Mouse (Mus musculus) stomach, postnatal 0 days (tissue): ENCODE data around the gene Comtd1. TPM values are rescaled to one million over a fixed set of nuclear protein-coding genes. Genes with fewer than 3 reads are reported as not detected.

Experiments used
- ATAC-seq: fragments of 200-750 bp; cut with Nextera tagmentation; 2 replicates; pipeline ENCODE4 v1.8.0; 2017; ENCODE audit not compliant: low FRiP score, low TSS enrichment
- DNase-seq: peaks from one replicate; pipeline ENCODE4 v3.0.0-alpha.2; 2016; ENCODE audit warnings: low spot score
- H3K27ac ChIP-seq: fragments of 300-500 bp; sonication (generic); replicated peaks from 2 replicates; pipeline ENCODE4 v1.5.1; 2014; ENCODE audit warnings: mild to moderate bottlenecking, control low read depth
- H3K27me3 ChIP-seq: fragments of 300-500 bp; sonication (generic); 2 replicates; pipeline ENCODE4 v1.6.1; 2014; ENCODE audit warnings: low read length; ENCODE audit not compliant: control insufficient read depth, insufficient read depth
- H3K36me3 ChIP-seq: fragments of 300-500 bp; sonication (generic); 2 replicates; pipeline ENCODE4 v1.6.1; 2014; ENCODE audit warnings: low read length, mixed read lengths; ENCODE audit not compliant: control insufficient read depth, insufficient read depth
- H3K4me1 ChIP-seq: fragments of 300-500 bp; sonication (generic); replicated peaks from 2 replicates; pipeline ENCODE4 v1.6.1; 2014; ENCODE audit warnings: antibody characterized with exemption; ENCODE audit not compliant: control insufficient read depth, insufficient read depth
- H3K4me2 ChIP-seq: fragments of 300-500 bp; sonication (generic); replicated peaks from 2 replicates; pipeline ENCODE4 v1.6.1; 2014; ENCODE audit warnings: low read depth, mild to moderate bottlenecking, control low read depth, moderate library complexity
- H3K4me3 ChIP-seq: fragments of 300-500 bp; sonication (generic); 2 replicates; pipeline ENCODE4 v1.5.1; 2014; ENCODE audit warnings: low read depth, low read length, control low read depth
- H3K9ac ChIP-seq: fragments of 300-500 bp; sonication (generic); 2 replicates; pipeline ENCODE4 v1.6.1; 2014; ENCODE audit warnings: mild to moderate bottlenecking, low read length, control low read depth, mixed read lengths
- H3K9me3 ChIP-seq: fragments of 300-500 bp; sonication (generic); 2 replicates; pipeline ENCODE4 v1.6.1; 2016; ENCODE audit warnings: low read length; ENCODE audit not compliant: control insufficient read depth
- CTCF ChIP-seq: IDR thresholded peaks from 2 replicates; pipeline ENCODE4 v1.5.1; 2016; ENCODE audit warnings: antibody characterized with exemption, low read depth, mild to moderate bottlenecking, moderate library complexity
- EP300 ChIP-seq: optimal IDR thresholded peaks from 2 replicates; pipeline ENCODE3; 2016; ENCODE audit warnings: antibody characterized with exemption
- WGBS: fragments of 180-500 bp; shearing (Covaris S2); extraction: QIAGEN DNeasy Blood & Tissue Kit; methylation state at CpG from one replicate; pipeline ENCODE4 v1.1.7; 2014; 5-methylcytosine and 5-hydroxymethylcytosine counted together
- polyA plus RNA-seq: library from polyadenylated mRNA; unstranded; fragments of >200 nt; fragmentation: Nextera tagmentation; extraction: Ambion mirVana; gene quantifications from 2 replicates; pipeline ENCODE4 v1.2.1, GENCODE M21; 2015

The Comtd1 gene
- polyA plus RNA-seq, 1 experiment from 2014 or later = 39.2 TPM

DNA sequence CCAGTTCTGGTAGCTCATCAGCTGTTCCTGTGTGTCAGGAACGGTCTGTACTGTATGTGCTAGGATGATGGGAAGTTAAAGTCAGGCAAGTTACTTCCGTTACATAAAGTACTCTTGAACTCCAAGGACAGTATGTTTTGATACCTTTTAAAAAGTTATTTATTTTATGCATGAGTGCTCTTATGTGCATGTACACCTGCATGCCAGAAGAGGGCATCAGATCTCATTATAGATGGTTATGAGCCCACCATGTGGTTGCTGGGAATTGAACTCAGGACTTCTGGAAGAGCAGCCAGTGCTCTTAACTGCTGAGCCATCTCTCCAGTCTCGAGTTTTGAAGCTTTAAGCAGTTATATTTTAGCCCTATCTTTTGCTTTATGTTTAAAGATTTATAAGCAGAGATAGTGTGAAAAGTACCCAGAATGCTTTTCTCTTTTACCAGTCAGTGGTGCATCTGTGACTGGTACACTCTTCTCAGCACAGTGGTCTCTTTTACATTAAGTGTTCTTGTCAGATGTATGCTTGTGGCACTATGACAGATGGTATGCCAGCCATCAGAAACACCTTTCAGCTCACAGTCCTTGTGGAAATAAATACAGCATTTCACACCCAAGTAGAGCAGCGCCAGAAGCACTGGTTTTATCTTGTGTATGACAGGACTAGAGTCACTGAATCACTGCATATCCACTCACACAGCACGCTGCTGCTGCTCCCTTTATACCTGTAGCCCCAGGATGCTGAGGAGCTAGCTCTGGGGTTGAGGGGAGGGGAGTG is 6.8 kb downstream of the Comtd1 start:
- Histone ChIP-seq H3K4me3 (no peak overlapping the region), H3K4me1 (no peaks in the 10 kb centered on the region; the same call in 1 of the 2 replicates)
- WGBS = 90% methylated on average over 5 of the region's 5 CpGs

DNA sequence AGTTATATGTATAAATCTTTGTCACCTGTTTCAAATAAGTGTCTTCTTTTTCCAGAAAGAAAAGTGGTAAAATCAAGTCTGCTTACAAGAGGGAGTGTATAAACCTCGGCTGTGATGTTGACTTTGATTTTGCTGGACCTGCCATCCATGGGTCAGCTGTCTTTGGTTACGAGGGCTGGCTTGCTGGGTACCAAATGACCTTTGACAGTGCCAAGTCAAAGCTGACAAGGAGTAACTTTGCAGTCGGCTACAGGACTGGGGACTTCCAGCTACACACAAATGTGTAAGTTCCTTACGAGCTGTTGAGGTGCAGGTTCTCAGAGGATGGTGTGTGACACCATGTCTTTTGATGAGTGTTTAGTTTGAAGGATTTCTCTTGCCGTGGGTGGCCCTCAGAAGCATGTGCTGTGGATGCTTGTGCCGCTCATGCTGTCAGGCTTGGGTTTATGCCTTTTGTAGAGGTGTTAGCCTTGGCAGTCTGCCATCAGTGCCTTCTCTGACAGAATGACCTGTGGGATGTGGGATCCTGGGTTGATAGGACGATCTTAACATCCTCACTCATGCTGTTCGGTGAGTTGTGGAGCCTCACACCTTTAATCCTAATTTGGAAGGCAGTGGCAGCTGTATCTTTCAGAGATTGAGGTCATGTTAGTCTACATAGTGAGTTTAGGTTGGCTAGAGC is 10.3 kb downstream of the Comtd1 start:
- no peak for ATAC-seq
- WGBS = 73% methylated on average over 8 of the region's 8 CpGs

More for the DNA sequence above, 6.8 kb downstream of the Comtd1 start:
- Histone ChIP-seq H3K27me3 (no peaks in the 10 kb centered on the region), H3K27ac (no peak overlapping the region), H3K9me3 (no peaks in the 10 kb centered on the region), H3K4me2 (no peak overlapping the region), H3K36me3 (peaks cover 52% of the 10 kb centered on the region), H3K9ac (no peak overlapping the region)
- TF ChIP-seq EP300 (no peak), CTCF (peak; percentile 41)
- ATAC-seq (no peak), DNase-seq (no peak)

DNA sequence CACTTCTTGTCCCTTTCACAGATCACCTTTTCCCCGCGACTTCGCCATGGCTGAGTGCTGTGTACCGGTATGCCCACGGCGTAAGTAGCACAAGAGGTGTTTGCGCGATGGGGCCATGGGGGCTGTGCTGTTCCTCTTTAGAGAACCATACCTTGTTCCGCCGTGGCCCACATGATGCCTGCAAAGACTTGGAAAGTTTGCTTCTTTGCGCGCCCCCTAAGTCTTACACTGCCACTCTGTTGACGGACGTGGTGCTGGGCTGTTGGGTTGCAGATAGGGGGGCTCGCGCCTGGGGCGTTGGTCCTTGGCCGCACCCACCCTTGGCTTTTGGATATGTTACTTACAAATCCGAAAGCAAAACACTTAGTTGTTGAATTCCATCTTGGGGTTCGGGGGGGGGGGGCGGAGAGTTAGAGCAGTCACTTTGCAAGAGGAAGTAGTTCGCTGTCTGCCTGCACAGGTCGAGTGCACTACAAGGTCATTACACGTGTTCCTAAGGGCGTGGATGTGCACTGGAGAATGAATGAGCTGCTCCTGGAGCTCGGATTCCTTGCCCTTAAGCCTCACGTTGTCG is 16.9 kb downstream of the Comtd1 start:
- under 1% methylated on average over 28 of the region's 28 CpGs for WGBS
- ATAC-seq (peak; percentile 1; the same call in 1 of the 2 replicates), DNase-seq (peak; percentile 66)
- H3K4me3 ChIP-seq = peak overlapping the region; percentile 66
- peak overlapping the region; percentile 96 for H3K27ac ChIP-seq
- no peaks in the 10 kb centered on the region for H3K9me3 ChIP-seq
- no peaks in the 10 kb centered on the region for H3K27me3 ChIP-seq
- peaks cover 2% of the 10 kb centered on the region; the same call in 1 of the 2 replicates for H3K4me1 ChIP-seq
- peaks cover 2% of the 10 kb centered on the region; the same call in 1 of the 2 replicates for H3K36me3 ChIP-seq
- H3K4me2 ChIP-seq = peak overlapping the region; percentile 78
- no peak for TF ChIP-seq CTCF
- no peak for TF ChIP-seq EP300
- peak overlapping the region; percentile 95 for H3K9ac ChIP-seq

More for the DNA sequence above, 10.3 kb downstream of the Comtd1 start:
- Histone ChIP-seq H3K4me2 (no peak overlapping the region), H3K9me3 (no peaks in the 10 kb centered on the region), H3K27ac (no peak overlapping the region), H3K9ac (no peak overlapping the region), H3K36me3 (peaks cover 35% of the 10 kb centered on the region), H3K27me3 (no peaks in the 10 kb centered on the region), H3K4me1 (0 out of 2 replicates have a peak, but pooled peaks cover under 1% of the 10 kb centered on the region), H3K4me3 (no peak overlapping the region)
- no peak for TF ChIP-seq CTCF
- TF ChIP-seq EP300 = no peak
- DNase-seq = no peak

GRCm38 (mm10) chr14:21830876-21831767 is 17.7 kb downstream of the Comtd1 start:
- Histone ChIP-seq H3K9ac (peak overlapping the region; percentile 95), H3K4me2 (peak overlapping the region; percentile 78), H3K4me1 (peaks cover 2% of the 10 kb centered on the region; the same call in 1 of the 2 replicates), H3K9me3 (no peaks in the 10 kb centered on the region), H3K27ac (peak overlapping the region; percentile 96), H3K36me3 (peaks cover 2% of the 10 kb centered on the region; the same call in 1 of the 2 replicates), H3K27me3 (no peaks in the 10 kb centered on the region), H3K4me3 (peak overlapping the region; percentile 66)
- DNase-seq = peak; percentile 98
- TF ChIP-seq CTCF (no peak; the same call in none of the 2 replicates), EP300 (no peak)
- WGBS = under 1% methylated on average over 72 of the region's 73 CpGs
- peak; percentile 97 for ATAC-seq
